Mouse (Mus musculus) myocyte (in vitro differentiated cells): Measurements from ENCODE around the gene Cog4.

Source experiments
- MAX ChIP-seq: IDR thresholded peaks from one replicate; pipeline ENCODE4 v1.6.1; 2011; ENCODE audit warnings: low read depth, mild to moderate bottlenecking, control low read depth
- MYOD1 ChIP-seq, 3 experiments: IDR thresholded peaks; one replicate each; pipeline ENCODE4 v1.6.1; 2011; ENCODE audit warnings: control low read depth in 2 of 3, low read depth in 2 of 3, mild to moderate bottlenecking in 2 of 3, moderate library complexity in 1 of 3; ENCODE audit not compliant: insufficient read length in 2 of 3, control insufficient read depth in 1 of 3
- MYOG ChIP-seq, 3 experiments: IDR thresholded peaks; one replicate each; pipeline ENCODE4 v1.6.1; 2011; ENCODE audit warnings: control low read depth in 2 of 3, low read depth in 2 of 3, mild to moderate bottlenecking in 2 of 3; ENCODE audit not compliant: insufficient read length in 2 of 3, control insufficient read depth in 1 of 3, insufficient read depth in 1 of 3
- POLR2A ChIP-seq: IDR thresholded peaks from one replicate; pipeline ENCODE4 v1.6.1; 2011; ENCODE audit warnings: low read depth, mild to moderate bottlenecking, control low read depth, moderate library complexity; ENCODE audit not compliant: insufficient read length
- POLR2AphosphoS2 ChIP-seq: IDR thresholded peaks from one replicate; pipeline ENCODE4 v1.6.1; 2011; ENCODE audit warnings: low read depth, control low read depth; ENCODE audit not compliant: insufficient read length
- REST ChIP-seq: IDR thresholded peaks from one replicate; pipeline ENCODE4 v1.6.1; 2011; ENCODE audit warnings: mild to moderate bottlenecking, control low read depth, moderate library complexity; ENCODE audit not compliant: insufficient read depth, insufficient read length
- SRF ChIP-seq: IDR thresholded peaks from one replicate; pipeline ENCODE4 v1.6.1; 2011; ENCODE audit warnings: low read depth; ENCODE audit not compliant: control insufficient read depth, insufficient read length
- TCF12 ChIP-seq: IDR thresholded peaks from one replicate; pipeline ENCODE4 v1.6.1; 2011; ENCODE audit warnings: mild to moderate bottlenecking, control low read depth; ENCODE audit not compliant: poor library complexity, insufficient read depth, severe bottlenecking

DNA sequence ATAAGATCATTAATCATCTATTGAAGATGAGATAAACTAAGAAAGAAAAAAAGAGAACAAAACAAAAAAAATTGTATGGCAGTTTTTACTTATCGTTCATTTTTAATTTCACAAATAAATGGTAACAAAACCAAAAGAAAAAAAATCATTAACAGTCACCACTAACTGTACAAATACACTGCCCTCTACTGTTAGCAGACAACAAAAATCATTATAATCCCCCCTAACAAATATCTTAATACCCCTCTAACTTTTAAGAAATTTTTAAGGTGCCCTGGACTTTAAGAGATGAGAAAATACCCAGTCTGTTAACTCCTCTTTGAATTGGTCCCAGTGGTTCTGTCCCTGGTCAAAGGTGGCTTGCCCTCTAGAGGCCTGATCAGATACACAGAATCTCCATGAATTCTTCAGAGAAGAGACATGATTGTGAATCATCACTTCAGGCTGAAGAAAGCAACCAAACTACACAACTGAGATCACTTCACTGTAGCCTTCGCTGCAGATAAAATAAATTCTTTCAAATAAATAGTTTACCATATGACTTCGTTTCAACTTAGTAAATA lies 4.3 kb upstream of the Cog4 start:
- TF ChIP-seq POLR2A = no peak
- no peak for TF ChIP-seq MAX
- TF ChIP-seq MYOD1 (IDR thresholded peaks at IDR 0.05; ENCODE audit: control insufficient read depth in 1 of 3, insufficient read length in 2 of 3, low read depth in 2 of 3) = no peak
- no peak for TF ChIP-seq TCF12
- no peak for TF ChIP-seq REST
- TF ChIP-seq POLR2AphosphoS2 = no peak
- TF ChIP-seq MYOG (IDR thresholded peaks at IDR 0.05; ENCODE audit: control insufficient read depth in 1 of 3, insufficient read depth in 1 of 3, insufficient read length in 2 of 3, low read depth in 2 of 3) = no peak
- TF ChIP-seq SRF = no peak
